Mouse (Mus musculus) right cerebral cortex, adult 2 months (tissue): ENCODE measurements around the gene Gm29797.

Source experiments
- DNase-seq, 2 experiments: peaks; one replicate each; pipeline ENCODE4 v3.0.0; 2021 to 2022; ENCODE audit warnings: low spot score in 2 of 2

Gene Gm29797

GRCm38 (mm10) chr2:181695776-181696175 lies 38.9 kb downstream of the Gm29797 start:
- no peak for DNase-seq

DNA sequence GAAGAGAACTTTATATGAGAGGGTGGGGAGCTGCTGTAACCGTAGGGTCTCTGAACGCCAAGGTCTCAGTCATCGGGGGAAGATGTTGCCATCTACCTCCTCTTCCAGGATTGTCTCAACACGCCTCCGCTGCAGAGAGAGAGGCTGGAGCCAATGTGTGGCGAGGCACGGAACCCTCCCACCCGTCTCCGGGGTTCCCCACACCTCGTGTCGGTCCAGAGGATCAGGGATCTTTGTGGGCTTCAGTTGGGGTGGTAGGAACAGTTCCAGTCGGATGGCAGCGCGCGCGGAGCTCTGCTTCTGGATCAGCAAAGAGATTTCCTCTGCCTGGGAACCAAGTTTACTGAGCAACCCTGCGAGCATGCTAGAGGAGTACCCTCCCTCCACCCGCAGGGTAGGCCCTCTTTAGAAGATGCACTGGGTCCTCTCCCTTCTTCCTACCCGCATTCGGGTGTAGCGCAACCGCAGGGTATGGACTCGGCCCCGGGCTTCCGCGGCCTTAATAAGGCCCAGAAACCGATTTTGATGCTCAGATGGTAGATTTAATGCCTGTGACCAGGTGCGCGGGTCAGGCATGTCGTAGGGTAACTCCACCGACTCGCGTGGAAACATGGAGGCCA lies 40.1 kb downstream of the Gm29797 start:
- no peak for DNase-seq

GRCm38 (mm10) chr2:181698241-181698640 lies 41.4 kb downstream of the Gm29797 start, which contains the start of gene Lkaaear1:
TSS of gene Lkaaear1 (minus strand) at chr2:181698442.
- no peak for DNase-seq

- no peak for DNase-seq
Observed at GRCm38 (mm10) chr2:181706668-181707067, 49.8 kb downstream of the Gm29797 start.
